Mouse (Mus musculus) ovary, adult 18-20 months (tissue): ENCODE results near the gene Mri1.
A peak's percentile ranks its signal among the peaks of the same experiment; 100 is the strongest.

Experiments used
- DNase-seq: peaks from one replicate; pipeline ENCODE4 v3.0.0; 2022; ENCODE audit warnings: low spot score, mixed read lengths

Mri1 gene

DNA sequence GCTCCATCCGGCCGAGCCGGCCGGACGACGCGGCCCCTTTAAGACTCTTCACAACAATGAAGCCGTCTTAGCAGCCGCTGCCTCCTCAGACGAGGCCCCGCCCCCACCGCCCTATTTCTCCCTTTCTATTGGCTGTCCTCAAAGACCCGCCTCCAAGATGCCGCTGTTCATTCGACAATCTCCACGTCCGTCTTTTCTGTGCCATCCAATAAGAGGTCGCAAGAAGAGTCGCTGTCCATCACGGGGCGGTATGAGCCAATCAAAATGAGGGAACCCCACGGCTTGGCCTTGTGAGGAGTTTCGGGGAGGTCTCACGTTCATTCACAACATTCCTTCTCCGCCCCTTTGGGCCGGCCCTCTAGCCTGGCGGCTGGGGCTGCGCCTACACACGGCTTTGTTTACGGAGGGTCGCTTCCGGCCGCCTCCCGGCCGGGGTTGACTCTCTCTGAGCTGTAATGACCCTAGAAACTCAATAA, 20.1 kb downstream of the Mri1 start, which contains the start of gene Zswim4:
Gene Zswim4 (minus strand): TSS at position 58 of the 476 bp plus-strand sequence.
- peak; percentile 98 for DNase-seq

- no peak for DNase-seq
These were observed 20.6 kb downstream of the Mri1 start for GRCm38 (mm10) chr8:84236410-84236997.

GRCm38 (mm10) chr8:84235746-84236409, 21.2 kb downstream of the Mri1 start:
- DNase-seq = no peak

DNA sequence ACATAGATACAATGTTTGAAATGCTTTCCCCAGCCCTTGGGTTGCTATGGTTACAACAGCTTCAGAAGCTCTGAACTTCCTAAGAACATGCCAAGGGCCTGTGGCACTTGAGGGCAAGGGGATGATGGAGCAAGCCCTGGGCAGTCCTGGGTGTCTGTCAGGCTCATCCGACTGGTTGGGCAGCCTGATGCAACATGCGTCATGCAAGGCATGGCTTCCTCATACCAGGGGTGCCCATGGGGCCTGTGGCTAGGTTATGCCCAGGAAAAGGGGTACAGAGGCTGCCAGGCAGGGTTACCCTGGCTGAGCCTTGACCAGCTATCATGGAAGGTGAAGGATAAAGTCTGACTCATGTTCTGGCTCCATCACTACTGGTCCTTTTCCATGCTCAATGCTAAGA, 24.1 kb downstream of the Mri1 start:
- DNase-seq = no peak

DNA sequence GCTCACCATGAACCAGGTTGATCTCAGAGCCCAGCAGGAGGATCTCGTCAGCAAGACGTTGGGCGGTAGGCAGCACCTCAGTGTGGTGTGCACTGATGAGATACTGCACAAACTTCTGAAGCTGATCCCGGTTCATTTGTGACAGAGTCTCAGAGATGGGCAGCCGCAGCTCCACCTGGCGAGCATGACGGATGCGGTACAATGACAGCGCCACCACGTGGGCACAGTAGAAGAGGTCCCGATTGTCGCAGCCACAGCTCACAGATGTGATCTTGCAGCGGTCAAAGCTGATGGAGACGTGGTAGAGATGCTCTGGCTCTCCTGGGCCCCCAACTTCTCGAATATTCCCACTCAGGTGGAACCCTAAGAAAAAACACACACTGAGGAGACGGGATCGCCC, 26.4 kb downstream of the Mri1 start:
- no peak for DNase-seq

DNA sequence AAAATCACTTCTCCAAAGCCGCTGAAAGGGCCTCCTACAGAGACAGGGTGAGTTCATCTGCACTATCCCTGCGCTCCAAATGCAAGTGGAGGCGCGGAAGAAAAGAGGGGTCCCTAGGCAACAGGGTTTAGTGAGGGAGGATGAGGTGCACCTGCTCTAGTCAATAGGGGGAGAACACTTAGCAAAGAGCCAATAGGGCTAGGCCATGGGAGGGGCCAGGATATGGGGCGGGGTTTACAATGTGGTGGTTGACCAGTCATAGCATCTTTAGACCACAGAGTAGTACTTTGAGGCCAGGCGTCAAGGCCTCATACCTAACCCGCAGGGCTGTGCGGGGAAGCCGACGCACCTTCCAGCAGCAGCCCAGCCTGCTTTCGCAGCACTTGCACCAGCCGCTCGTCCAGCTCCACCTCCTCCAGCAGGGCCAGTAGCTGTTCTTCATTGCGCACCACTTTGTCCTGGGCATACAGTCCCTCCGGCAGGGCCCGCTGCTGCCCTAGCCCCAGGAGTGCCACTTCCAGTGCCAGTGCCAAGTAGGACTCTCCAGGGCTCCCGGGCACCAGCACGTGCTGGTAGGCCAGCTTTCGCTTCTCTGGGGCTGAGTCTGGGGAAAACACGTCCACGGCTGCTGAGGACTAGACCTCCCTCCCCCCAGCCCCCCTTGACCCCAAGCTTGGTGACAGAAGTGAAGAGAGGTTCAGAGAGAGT, 33.6 kb downstream of the Mri1 start:
- DNase-seq = no peak

- DNase-seq = no peak
These were observed 34.5 kb downstream of the Mri1 start for GRCm38 (mm10) chr8:84222566-84223165.

GRCm38 (mm10) chr8:84220105-84220504, 37.0 kb downstream of the Mri1 start:
- no peak for DNase-seq

DNA sequence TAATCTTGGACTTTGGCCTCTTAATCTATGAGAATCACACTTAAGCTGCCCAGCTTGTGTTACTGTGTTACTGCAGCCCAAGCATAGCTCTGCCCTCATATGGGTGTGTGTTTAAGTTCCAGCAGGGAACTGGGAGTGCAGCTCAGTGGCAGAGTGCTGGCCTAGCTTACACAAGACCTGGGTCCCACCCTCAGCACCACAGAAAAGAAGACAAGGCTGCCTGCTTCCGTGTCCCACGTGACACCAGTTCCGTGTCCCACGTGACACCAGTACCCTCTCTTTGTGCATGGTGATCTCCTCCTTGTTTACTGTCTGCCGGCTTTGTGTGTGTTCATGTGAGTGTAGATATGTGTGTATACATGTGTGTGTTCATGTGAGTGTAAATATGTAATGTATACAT, 39.0 kb downstream of the Mri1 start:
- DNase-seq = no peak

DNA sequence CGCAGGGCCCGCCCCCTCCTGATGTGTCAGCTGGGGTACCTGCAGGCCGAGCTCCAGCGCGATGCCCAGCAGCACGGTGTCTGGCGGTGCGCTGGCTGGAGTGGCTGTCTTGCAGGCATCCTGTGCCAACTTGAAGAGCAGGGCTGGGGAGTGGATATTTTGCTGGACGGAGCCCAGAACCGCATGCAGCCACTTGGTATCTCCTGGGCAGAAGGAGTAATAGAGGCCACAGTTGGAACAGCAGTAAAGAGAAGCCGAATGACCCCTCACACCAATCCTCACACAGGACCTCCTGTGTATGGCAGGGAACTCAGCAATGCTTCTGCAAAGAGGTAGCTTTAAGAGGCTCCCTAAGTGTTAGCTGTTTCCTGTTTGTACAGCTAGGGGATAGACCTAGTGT, 39.9 kb downstream of the Mri1 start:
- DNase-seq = no peak

- DNase-seq = no peak
These were observed 43.8 kb downstream of the Mri1 start for GRCm38 (mm10) chr8:84213277-84213676.

DNA sequence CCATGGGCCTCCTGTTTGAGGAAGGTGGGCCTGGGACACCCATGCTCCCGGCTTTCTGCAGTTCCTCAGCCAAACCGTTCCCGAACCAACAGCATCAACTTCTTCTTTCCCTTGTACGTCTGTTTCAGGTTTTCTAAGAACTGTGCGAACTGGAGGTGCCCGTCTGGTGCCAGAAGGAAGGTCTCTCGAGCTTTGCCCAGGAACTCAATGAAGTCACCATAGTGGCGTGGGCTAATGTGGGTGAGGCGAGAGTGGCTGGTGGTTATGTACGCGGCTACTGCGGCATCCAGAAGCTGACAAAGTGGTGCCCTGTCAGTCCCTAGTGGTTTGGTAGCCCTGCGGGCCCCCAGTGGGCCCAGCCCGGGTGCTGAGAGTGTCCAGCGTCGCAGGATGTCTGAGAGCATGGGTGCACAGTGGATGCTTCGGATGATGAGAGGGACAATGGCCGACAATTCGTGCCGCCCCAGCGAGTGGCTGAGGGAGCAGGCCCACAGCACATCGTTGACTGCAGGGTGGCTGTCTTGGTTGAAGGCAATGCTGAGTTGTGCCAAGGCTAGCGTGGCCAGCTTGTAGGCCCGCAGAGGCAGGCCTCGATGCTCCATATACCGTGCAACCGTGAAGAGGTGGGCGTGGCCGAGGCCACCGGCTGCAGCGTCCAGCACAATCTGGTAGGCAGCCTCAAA, 45.1 kb downstream of the Mri1 start:
- DNase-seq = no peak

DNA sequence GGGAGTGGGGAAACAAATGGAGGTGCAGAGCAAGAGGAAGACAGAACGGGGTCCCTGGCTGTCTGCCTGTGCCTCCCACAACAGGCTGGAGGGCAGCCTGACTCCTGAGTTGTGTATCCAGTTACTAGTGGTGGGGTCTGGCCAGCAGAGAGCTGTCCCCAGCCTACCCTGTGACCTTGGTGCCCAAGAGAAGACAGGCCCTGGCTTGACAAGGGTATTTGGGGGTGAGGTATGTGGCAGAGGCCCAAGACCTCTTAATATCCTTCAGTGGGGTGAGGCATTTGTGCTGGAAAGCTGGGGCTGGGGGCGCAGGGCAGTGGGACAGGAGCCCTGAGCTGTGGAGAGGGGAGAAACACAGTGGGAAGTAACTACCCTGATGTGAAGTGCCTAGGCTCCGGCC, 45.9 kb downstream of the Mri1 start:
- no peak for DNase-seq

DNA sequence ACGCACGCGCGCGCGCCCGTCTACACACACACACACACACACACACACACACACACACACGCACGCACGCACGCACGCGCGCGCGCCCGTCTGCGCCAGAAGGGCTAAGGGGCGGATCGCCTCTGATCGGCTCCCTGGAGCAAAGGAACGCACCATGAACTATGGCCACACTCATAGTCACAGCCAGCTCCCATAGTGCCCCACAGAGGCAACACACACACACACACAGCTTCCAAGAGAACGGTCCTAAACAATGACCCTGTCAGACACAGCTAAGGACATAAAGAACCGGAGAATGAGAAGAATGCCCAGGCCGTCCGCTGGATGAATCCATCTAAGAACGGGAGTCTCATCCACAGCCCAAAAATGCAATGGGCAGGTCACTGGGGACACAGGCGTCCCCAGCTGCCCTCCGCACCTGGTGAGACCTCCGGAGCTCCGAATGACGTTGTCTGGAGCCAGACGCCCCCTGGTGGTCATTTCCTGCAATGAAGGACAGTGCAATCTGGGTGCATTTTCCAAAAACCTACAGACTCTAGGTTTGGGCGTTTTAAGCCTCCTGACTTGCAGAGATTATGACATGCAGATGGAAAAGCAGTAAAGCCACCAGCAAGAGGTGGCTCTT, 46.8 kb downstream of the Mri1 start:
- no peak for DNase-seq

DNA sequence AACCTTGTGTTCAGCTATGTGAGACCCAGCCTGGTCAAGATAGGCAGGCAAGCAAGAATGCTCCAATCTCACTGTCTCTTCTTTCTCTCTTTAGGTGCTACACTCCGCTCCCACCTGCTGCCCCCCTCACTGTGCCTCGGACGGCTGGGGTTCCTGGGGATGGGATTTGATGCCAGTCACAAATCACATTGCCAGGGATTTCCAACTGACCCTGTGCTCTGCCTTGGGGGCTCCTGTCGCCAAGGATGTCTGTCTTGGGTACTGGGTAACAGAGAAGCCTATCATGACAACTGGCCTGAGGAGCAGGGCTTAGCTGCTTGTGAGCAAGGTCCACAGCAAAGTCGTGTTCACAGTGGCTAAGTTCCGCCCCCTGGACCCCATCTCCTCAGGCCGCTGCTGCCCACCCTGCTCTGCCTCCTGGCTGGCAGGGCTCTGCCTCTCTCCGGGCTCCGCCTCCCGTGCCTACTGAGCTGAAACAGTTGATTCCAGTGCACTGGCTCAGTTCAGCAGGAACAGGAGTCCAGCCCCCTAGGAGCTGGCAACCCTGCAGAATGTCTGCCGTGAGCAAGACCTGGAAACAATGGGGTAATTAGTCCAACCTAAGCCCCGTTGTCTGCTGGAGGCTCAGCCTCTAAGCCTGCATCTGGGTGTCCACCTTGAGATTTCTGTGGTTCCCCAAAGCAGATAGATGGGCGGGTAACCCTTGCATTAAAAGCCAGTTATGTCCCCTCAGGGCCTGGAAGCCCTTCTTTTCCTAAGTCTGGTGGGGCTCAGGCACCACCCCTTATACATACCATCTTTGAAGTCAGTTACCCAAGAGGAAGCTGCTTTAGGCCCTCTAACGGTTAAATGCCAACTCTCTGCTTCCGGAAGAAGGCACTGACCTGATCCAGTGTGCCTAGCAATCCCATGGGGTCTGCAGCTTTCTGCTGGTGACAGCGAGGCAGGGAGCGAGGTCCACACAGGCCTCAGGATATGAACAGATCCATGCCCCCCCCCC, 48.4 kb downstream of the Mri1 start:
- DNase-seq = no peak

DNA sequence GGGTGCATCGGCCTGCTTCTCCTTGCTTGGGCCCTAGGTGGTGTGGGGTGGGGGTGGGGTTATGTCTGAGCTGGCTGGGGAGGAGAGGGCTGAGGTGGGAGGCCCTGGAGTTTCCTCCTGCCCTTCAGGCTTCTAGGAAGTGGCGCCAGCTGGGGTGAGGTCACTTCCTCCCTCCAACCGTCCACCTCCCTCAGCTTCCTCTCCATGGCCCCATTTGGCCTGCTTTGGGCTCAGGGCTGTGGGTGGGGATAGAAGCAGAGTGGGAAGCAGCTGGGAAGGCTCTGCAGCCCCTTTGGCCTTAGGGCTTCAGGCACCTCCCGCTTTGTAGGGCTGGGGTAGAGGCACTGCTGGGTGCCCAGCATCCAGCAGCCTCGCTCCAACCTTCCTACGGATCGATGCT, 49.3 kb downstream of the Mri1 start:
- DNase-seq = no peak

- DNase-seq = no peak
These were observed 50.5 kb downstream of the Mri1 start for GRCm38 (mm10) chr8:84206666-84207065.

DNA sequence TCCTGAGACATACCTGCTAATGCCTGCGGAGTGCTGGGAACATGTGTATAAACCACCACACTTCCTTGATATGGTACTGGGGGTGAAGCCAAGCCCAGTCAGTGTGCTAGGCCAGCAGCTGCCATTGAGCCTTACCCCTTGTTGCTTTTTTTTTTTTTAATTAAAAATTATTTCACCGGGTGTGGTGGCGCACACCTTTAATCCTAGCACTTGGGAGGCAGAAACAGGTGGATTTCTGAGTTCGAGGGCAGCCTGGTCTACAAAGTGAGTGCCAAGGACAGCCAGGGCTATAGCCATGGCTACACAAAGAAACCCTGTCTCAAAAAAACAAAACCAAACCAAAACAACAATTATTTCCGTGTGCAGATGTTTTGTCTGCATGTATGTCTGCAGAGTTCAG, 52.1 kb downstream of the Mri1 start:
- DNase-seq = no peak

- peak; percentile 60 for DNase-seq
These were observed 53.0 kb downstream of the Mri1 start for GRCm38 (mm10) chr8:84203975-84204772.
